Mouse (Mus musculus) neural tube, embryonic 13.5 days (tissue): ENCODE measurements around the gene Ern1. TPM values are rescaled to one million over a fixed set of nuclear protein-coding genes. Genes with fewer than 3 reads are reported as not detected.
"Not testable (repeated sequence)": the region's sequence is repeated elsewhere in the genome, so short reads cannot be mapped to it uniquely, and the experiment has no call there.

ENCODE experiments used
- ATAC-seq: fragments of 200-750 bp; cut with Nextera tagmentation; 2 replicates; pipeline ENCODE4 v1.8.0; 2017; ENCODE audit warnings: low read depth, mild to moderate bottlenecking, moderate TSS enrichment, moderate library complexity
- H3K27ac ChIP-seq: fragments of 300-500 bp; sonication (generic); replicated peaks from 2 replicates; pipeline ENCODE4 v1.5.1; 2015; ENCODE audit warnings: moderate library complexity, mild to moderate bottlenecking, inconsistent platforms
- H3K27me3 ChIP-seq: fragments of 300-500 bp; sonication (generic); 2 replicates; pipeline ENCODE4 v1.6.1; 2015; ENCODE audit warnings: mild to moderate bottlenecking, inconsistent platforms
- H3K36me3 ChIP-seq: fragments of 300-500 bp; sonication (generic); 2 replicates; pipeline ENCODE4 v1.6.1; 2015; ENCODE audit warnings: mild to moderate bottlenecking, inconsistent platforms
- H3K4me1 ChIP-seq: fragments of 300-500 bp; sonication (generic); replicated peaks from 2 replicates; pipeline ENCODE4 v1.6.1; 2015; ENCODE audit warnings: inconsistent platforms
- H3K4me2 ChIP-seq: fragments of 300-500 bp; sonication (generic); 2 replicates; pipeline ENCODE4 v1.6.1; 2015; ENCODE audit warnings: inconsistent platforms, mild to moderate bottlenecking, moderate library complexity
- H3K4me3 ChIP-seq: fragments of 300-500 bp; sonication (generic); 2 replicates; pipeline ENCODE4 v1.5.1; 2015; ENCODE audit warnings: mild to moderate bottlenecking, inconsistent platforms
- H3K9ac ChIP-seq: fragments of 300-500 bp; sonication (generic); 2 replicates; pipeline ENCODE4 v1.6.1; 2015; ENCODE audit warnings: moderate library complexity, mild to moderate bottlenecking, inconsistent platforms
- H3K9me3 ChIP-seq: fragments of 300-500 bp; sonication (generic); 2 replicates; pipeline ENCODE4 v1.6.1; 2016; ENCODE audit warnings: inconsistent platforms
- WGBS: fragments of 180-500 bp; shearing (Covaris S2); methylation state at CpG from one replicate; pipeline ENCODE4 v1.1.7; 2015; 5-methylcytosine and 5-hydroxymethylcytosine counted together
- polyA plus RNA-seq: library from polyadenylated mRNA; unstranded; fragments of >200 nt; fragmentation: Nextera tagmentation; extraction: Ambion mirVana; gene quantifications from 2 replicates; pipeline ENCODE4 v1.2.1, GENCODE M21; 2015

The Ern1 gene
- polyA plus RNA-seq, 1 experiment from 2014 or later = 5.7 TPM

- H3K27me3 ChIP-seq = no peaks in the 10 kb centered on the region
- no peaks in the 10 kb centered on the region for H3K9me3 ChIP-seq
- H3K9ac ChIP-seq = no peak overlapping the region
- no peak overlapping the region for H3K4me2 ChIP-seq
- H3K4me3 ChIP-seq = no peak overlapping the region
- 32% methylated on average over 4 of the region's 4 CpGs for WGBS
- no peak overlapping the region for H3K27ac ChIP-seq
- H3K4me1 ChIP-seq = no peaks in the 10 kb centered on the region
- peaks cover 19% of the 10 kb centered on the region for H3K36me3 ChIP-seq
- ATAC-seq = peak; percentile 50; the same call in 1 of the 2 replicates
Observed at GRCm38 (mm10) chr11:106418622-106419196, 68.9 kb downstream of the Ern1 start.

- no peak for ATAC-seq
- no peak overlapping the region for H3K9ac ChIP-seq
- H3K4me1 ChIP-seq = no peaks in the 10 kb centered on the region
- H3K36me3 ChIP-seq = peaks cover 18% of the 10 kb centered on the region
- no peaks in the 10 kb centered on the region for H3K27me3 ChIP-seq
- no peaks in the 10 kb centered on the region for H3K9me3 ChIP-seq
- H3K27ac ChIP-seq = no peak overlapping the region
- H3K4me3 ChIP-seq = no peak overlapping the region
- no peak overlapping the region for H3K4me2 ChIP-seq
- WGBS = 93% methylated on average over 2 of the region's 2 CpGs
Observed at GRCm38 (mm10) chr11:106417860-106418259, 69.8 kb downstream of the Ern1 start.

GRCm38 (mm10) chr11:106416331-106416730, 71.3 kb downstream of the Ern1 start:
- Histone ChIP-seq H3K9ac (no peak overlapping the region), H3K27me3 (no peaks in the 10 kb centered on the region), H3K4me1 (no peaks in the 10 kb centered on the region), H3K36me3 (peaks cover 25% of the 10 kb centered on the region), H3K4me3 (no peak overlapping the region), H3K4me2 (no peak overlapping the region), H3K9me3 (no peaks in the 10 kb centered on the region), H3K27ac (no peak overlapping the region)
- WGBS = 72% methylated on average over 3 of the region's 3 CpGs
- no peak for ATAC-seq

GRCm38 (mm10) chr11:106412641-106413360, 74.9 kb downstream of the Ern1 start:
- no peaks in the 10 kb centered on the region for H3K27me3 ChIP-seq
- peaks cover 51% of the 10 kb centered on the region for H3K36me3 ChIP-seq
- 89% methylated on average over 3 of the region's 3 CpGs for WGBS
- ATAC-seq = no peak
- H3K4me1 ChIP-seq = no peaks in the 10 kb centered on the region
- H3K4me3 ChIP-seq = no peak overlapping the region
- no peak overlapping the region for H3K4me2 ChIP-seq
- H3K9ac ChIP-seq = no peak overlapping the region
- no peak overlapping the region for H3K27ac ChIP-seq
- no peaks in the 10 kb centered on the region for H3K9me3 ChIP-seq

GRCm38 (mm10) chr11:106411157-106411556, 76.5 kb downstream of the Ern1 start:
- Histone ChIP-seq H3K9ac (no peak overlapping the region), H3K36me3 (peaks cover 66% of the 10 kb centered on the region), H3K4me1 (no peaks in the 10 kb centered on the region), H3K27ac (no peak overlapping the region), H3K4me3 (no peak overlapping the region), H3K9me3 (no peaks in the 10 kb centered on the region), H3K4me2 (no peak overlapping the region), H3K27me3 (no peaks in the 10 kb centered on the region)
- 89% methylated on average over 2 of the region's 2 CpGs for WGBS
- ATAC-seq = no peak

DNA sequence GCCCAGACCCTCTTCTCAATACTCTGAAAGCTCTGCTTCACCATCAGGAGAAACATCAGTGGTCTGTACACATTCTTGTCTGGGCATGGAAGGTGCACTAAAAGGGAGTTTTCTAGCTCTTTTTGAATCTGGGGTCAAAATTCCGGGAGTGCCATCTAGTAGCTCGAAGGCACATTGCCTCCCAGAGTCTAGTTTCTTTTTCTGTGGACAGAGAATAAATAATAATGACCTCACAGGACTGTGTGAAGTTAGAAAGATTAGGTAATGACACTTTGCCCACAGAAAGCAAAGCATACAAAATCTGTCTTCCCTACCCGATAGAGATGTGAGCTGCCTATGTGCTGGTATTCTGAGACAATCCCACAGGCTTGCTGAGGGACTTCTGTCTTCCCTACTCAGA, 77.1 kb downstream of the Ern1 start:
- no peak overlapping the region for H3K4me3 ChIP-seq
- no peaks in the 10 kb centered on the region for H3K27me3 ChIP-seq
- 93% methylated on average over 3 of the region's 3 CpGs for WGBS
- H3K4me1 ChIP-seq = no peaks in the 10 kb centered on the region
- no peak for ATAC-seq
- no peak overlapping the region for H3K9ac ChIP-seq
- no peak overlapping the region for H3K4me2 ChIP-seq
- no peaks in the 10 kb centered on the region for H3K9me3 ChIP-seq
- H3K36me3 ChIP-seq = peaks cover 72% of the 10 kb centered on the region
- H3K27ac ChIP-seq = no peak overlapping the region

GRCm38 (mm10) chr11:106410011-106410410, 77.6 kb downstream of the Ern1 start:
- H3K27ac ChIP-seq = no peak overlapping the region
- no peak for ATAC-seq
- peaks cover 75% of the 10 kb centered on the region for H3K36me3 ChIP-seq
- H3K4me3 ChIP-seq = no peak overlapping the region
- no peaks in the 10 kb centered on the region for H3K9me3 ChIP-seq
- no peaks in the 10 kb centered on the region for H3K4me1 ChIP-seq
- H3K9ac ChIP-seq = no peak overlapping the region
- no peaks in the 10 kb centered on the region for H3K27me3 ChIP-seq
- H3K4me2 ChIP-seq = no peak overlapping the region
- 76% methylated on average over 4 of the region's 4 CpGs for WGBS

DNA sequence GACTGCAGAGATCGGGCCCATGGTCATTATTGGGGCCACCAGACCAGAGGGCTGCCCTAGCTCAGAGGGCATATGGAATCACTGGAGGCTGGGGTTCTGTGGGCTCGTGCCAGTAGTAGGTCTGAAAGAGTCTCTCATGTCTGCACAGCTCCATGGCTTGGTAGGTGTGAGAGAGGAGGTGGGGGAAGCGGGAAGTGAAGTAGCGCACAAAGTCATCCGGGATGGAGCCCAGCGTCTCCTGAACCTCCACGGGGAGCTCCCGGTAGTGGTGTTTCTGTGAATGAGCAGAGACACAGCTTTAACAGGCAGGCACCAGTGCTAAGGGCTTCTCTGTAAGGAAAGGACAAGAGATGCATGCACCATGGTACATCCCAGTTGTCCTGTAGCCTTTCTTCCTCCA, 89.2 kb downstream of the Ern1 start:
- peaks cover 65% of the 10 kb centered on the region for H3K36me3 ChIP-seq
- H3K27me3 ChIP-seq = no peaks in the 10 kb centered on the region
- WGBS = 92% methylated on average over 8 of the region's 8 CpGs
- H3K4me2 ChIP-seq = no peak overlapping the region
- H3K9ac ChIP-seq = no peak overlapping the region
- H3K27ac ChIP-seq = no peak overlapping the region
- no peaks in the 10 kb centered on the region for H3K9me3 ChIP-seq
- no peaks in the 10 kb centered on the region for H3K4me1 ChIP-seq
- no peak for ATAC-seq
- no peak overlapping the region for H3K4me3 ChIP-seq

- no peak overlapping the region for H3K4me3 ChIP-seq
- no peaks in the 10 kb centered on the region for H3K27me3 ChIP-seq
- H3K27ac ChIP-seq = no peak overlapping the region
- peaks cover 57% of the 10 kb centered on the region for H3K36me3 ChIP-seq
- no peaks in the 10 kb centered on the region for H3K4me1 ChIP-seq
- no peaks in the 10 kb centered on the region for H3K9me3 ChIP-seq
- WGBS = 91% methylated on average over 3 of the region's 3 CpGs
- H3K4me2 ChIP-seq = no peak overlapping the region
- H3K9ac ChIP-seq = no peak overlapping the region
- ATAC-seq = no peak
Observed at GRCm38 (mm10) chr11:106397656-106398055, 90.0 kb downstream of the Ern1 start.

GRCm38 (mm10) chr11:106394055-106394454, 93.6 kb downstream of the Ern1 start:
- WGBS = 87% methylated on average over 2 of the region's 2 CpGs

GRCm38 (mm10) chr11:106393331-106393616, 94.4 kb downstream of the Ern1 start:
- Histone ChIP-seq H3K27ac (no peak overlapping the region), H3K4me1 (no peaks in the 10 kb centered on the region), H3K36me3 (peaks cover 21% of the 10 kb centered on the region), H3K9me3 (no peaks in the 10 kb centered on the region), H3K9ac (no peak overlapping the region), H3K4me3 (no peak overlapping the region), H3K27me3 (no peaks in the 10 kb centered on the region), H3K4me2 (no peak overlapping the region)
- no peak for ATAC-seq
- WGBS = 70% methylated on average over 4 of the region's 4 CpGs

More at GRCm38 (mm10) chr11:106394055-106394454, 93.6 kb downstream of the Ern1 start:
- not testable (repeated sequence) for H3K27me3 ChIP-seq, H3K4me1 ChIP-seq, H3K9ac ChIP-seq, H3K4me3 ChIP-seq, ATAC-seq, H3K27ac ChIP-seq, H3K4me2 ChIP-seq, H3K9me3 ChIP-seq
- H3K36me3 ChIP-seq = peaks cover 28% of the 10 kb centered on the region

DNA sequence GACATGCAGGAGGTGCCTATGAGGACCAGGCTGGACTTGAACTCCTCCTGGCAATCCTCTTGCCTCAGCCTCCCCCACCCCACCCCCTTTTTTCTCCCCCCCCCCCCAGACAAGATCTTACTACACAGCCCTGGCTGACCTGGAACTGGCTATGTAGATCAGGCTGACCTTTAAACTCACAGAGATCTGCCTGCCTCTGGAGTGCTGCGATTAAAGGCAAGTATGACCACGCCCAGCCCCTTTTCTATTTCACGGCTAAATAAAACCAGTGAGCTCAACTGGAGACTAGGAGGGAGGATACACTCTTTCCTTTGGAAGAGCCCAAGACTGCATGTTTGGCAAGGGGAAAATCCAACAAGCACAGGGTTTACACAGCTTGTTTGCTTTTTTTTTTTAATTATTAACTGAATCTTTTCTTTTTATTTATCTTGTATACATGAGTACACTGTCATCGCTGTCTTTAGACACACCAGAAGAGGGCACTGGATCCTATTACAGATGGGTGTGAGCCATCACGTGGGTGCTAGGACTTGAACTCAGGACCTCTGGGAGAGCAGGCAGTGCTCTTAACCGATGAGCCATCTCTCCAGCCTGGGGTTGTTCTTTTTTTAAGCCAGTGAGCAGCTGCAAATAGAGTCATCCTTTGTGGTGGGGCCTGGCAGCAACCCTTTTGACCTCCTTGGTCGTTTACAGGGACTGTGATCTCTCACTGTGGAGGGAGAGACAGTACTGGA, 94.9 kb downstream of the Ern1 start:
- no peak overlapping the region for H3K27ac ChIP-seq
- 67% methylated on average over 7 of the region's 7 CpGs for WGBS
- ATAC-seq = no peak

More for the DNA sequence above, 94.9 kb downstream of the Ern1 start:
- Histone ChIP-seq H3K4me3 (no peak overlapping the region), H3K27me3 (no peaks in the 10 kb centered on the region), H3K4me1 (no peaks in the 10 kb centered on the region), H3K9ac (no peak overlapping the region), H3K36me3 (peaks cover 16% of the 10 kb centered on the region), H3K4me2 (no peak overlapping the region), H3K9me3 (no peaks in the 10 kb centered on the region)
